Comparison of ENCODE assay signal across 10 mouse cellular contexts in genomic region chr13:28311658-28312057, GRCm38 (mm10).
"Had no signal": no experiment of that assay in that cellular context is flagged by ENCODE, and none has a peak within 500 bp of the region (broad histone marks: within the 10 kb centered on the region; RNA-seq: fewer than 3 reads in every experiment).

No protein-coding gene starts in this region.

- H3K4me3 ChIP-seq: left cerebral cortex, adult 2 months; limb, embryonic 10.5 days; liver, embryonic 15.5 days; midbrain, embryonic 13.5 days had no signal

- H3K4me2 ChIP-seq: liver, embryonic 11.5 days; liver, embryonic 15.5 days; midbrain, embryonic 13.5 days had no signal

- H3K36me3 ChIP-seq: limb, embryonic 10.5 days; liver, embryonic 15.5 days; midbrain, embryonic 13.5 days had no signal

- DNase-seq: right cerebral cortex, adult 18-20 months; right cerebral cortex, postnatal 25 days; thymus, postnatal 36 days had no signal

- H3K9ac ChIP-seq: liver, embryonic 15.5 days; midbrain, embryonic 13.5 days had no signal

- ATAC-seq: inflammation-experienced regulatory T-cells, adult 6 months; intestine, postnatal 0 days; midbrain, embryonic 13.5 days had no signal

- H3K27me3 ChIP-seq: liver, embryonic 15.5 days; midbrain, embryonic 13.5 days had no signal

- H3K27ac ChIP-seq: left cerebral cortex, adult 2 months; limb, embryonic 10.5 days; liver, embryonic 15.5 days; midbrain, embryonic 13.5 days had no signal

- H3K9me3 ChIP-seq: limb, embryonic 10.5 days; liver, embryonic 15.5 days; midbrain, embryonic 13.5 days had no signal

- H3K4me1 ChIP-seq: limb, embryonic 10.5 days; liver, embryonic 15.5 days; midbrain, embryonic 13.5 days had no signal
